Mouse (Mus musculus): ENCODE results near the gene Hoxa1. TPM values are rescaled to one million over a fixed set of nuclear protein-coding genes. Genes with fewer than 3 reads are reported as not detected.

The Hoxa1 gene
- polyA plus RNA-seq, 1 experiment from 2014 or later = 1.4 TPM

DNA sequence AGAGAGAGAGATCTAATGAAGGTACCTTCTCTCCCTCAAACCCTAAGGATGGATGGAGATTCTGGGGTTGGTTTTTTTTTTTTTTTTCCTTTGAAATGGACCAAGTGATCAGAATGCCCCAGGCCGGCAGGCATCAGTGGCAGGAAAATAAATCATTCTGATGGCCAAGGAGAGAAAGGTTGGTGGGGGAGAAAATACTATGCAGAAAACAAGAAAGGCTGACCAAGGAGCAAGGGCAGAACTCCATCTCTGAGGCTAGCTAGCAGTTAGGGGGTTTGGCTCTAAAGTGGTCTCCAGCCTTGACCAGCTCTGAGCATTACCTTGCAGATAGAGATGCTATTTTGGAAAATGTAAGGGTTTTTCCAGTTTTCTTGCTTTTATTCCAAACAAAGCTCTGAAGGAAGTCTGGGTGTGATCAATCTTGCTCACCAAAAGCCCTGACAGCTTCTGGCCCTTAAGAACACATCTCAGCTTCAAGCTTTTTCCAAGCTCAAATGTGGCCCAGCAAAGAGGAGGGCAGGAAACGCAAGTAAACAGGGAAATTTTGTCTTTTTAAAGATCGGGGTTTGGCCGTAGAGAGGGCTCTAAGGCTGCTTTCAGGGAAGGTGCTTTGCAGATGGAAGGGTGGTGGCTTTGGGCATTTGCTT lies 8.4 kb upstream of the Hoxa1 start:
- 3% methylated on average over 4 of the region's 4 CpGs for WGBS
- DNase-seq (ENCODE audit: low spot score) = peak; percentile 50
- Histone ChIP-seq H3K4me3 (peak overlapping the region; percentile 81), H3K27me3 (ENCODE audit: insufficient read depth, poor library complexity, severe bottlenecking) (peaks cover 100% of the 10 kb centered on the region), H3K27ac (peak overlapping the region; percentile 95), H3K4me1 (replicated peaks) (peaks cover 21% of the 10 kb centered on the region), H3K36me3 (no peaks in the 10 kb centered on the region; the same call in 1 of the 2 replicates), H3K9me3 (no peaks in the 10 kb centered on the region)

- peak; percentile 64 for DNase-seq (ENCODE audit: low spot score)
- peaks cover 100% of the 10 kb centered on the region for H3K27me3 ChIP-seq (ENCODE audit: insufficient read depth, poor library complexity, severe bottlenecking)
- H3K9me3 ChIP-seq = no peaks in the 10 kb centered on the region
- no peaks in the 10 kb centered on the region; the same call in 1 of the 2 replicates for H3K36me3 ChIP-seq
- peak overlapping the region; percentile 81 for H3K4me3 ChIP-seq
- under 1% methylated on average over 28 of the region's 28 CpGs for WGBS
- H3K27ac ChIP-seq = peak overlapping the region; percentile 95
- H3K4me1 ChIP-seq (replicated peaks) = peaks cover 15% of the 10 kb centered on the region
These were observed 7.6 kb upstream of the Hoxa1 start for GRCm38 (mm10) chr6:52165441-52166370.

DNA sequence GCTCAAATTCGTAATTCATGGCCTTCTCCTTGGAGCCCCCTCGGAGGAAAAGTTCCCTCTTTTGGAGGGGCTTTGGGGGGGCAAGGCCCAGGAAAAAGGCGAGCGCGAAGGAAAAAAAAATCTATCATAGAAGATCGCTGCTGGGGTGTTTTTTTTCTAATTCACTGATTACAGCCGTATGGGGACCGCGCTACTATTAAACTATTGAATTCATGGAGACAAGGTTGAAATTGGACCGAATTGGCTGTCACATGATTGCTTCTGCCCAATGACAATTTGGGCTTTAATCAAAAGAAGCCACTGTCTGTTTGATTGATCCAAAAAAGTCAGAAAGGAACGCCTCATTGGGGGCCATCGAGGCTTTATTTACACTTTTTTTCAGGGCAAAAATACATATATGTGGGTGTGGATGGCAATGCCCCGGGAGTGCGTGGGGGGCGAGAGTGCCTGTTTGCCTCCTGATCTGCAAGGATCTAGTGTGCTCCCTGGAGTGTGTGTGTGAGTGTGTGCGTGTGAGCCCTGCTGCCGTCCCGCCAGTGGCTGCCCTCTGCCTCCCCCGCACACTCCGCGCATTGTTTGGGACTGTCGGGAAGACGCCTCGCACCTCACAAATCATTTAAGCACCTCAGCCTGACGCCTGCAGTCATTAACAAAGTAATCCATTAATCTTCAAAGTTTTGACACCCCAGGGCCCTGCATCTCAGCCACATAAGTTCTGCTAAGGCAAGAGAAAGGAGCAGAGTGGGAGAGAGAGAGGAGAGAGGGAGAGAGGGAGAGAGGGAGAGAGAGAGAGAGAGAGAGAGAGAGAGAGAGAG lies 6.7 kb upstream of the Hoxa1 start, which contains the start of gene Hoxa2:
TSS of gene Hoxa2 (minus strand) at position 206 of the 815 bp plus-strand sequence.
- peaks cover 100% of the 10 kb centered on the region for H3K27me3 ChIP-seq (ENCODE audit: insufficient read depth, poor library complexity, severe bottlenecking)
- peak; percentile 83 for DNase-seq (ENCODE audit: low spot score)
- WGBS = under 1% methylated on average over 25 of the region's 25 CpGs
- no peaks in the 10 kb centered on the region for H3K9me3 ChIP-seq
- H3K4me1 ChIP-seq (replicated peaks) = peaks cover 15% of the 10 kb centered on the region
- peak within 1 kb of the TSS; percentile 81 for H3K4me3 ChIP-seq
- H3K27ac ChIP-seq = peak within 1 kb of the TSS; percentile 95
- H3K36me3 ChIP-seq = no peaks in the 10 kb centered on the region; the same call in 1 of the 2 replicates

- under 1% methylated on average over 39 of the region's 39 CpGs for WGBS
- Histone ChIP-seq H3K27me3 (ENCODE audit: insufficient read depth, poor library complexity, severe bottlenecking) (peaks cover 100% of the 10 kb centered on the region), H3K4me3 (peak overlapping the region; percentile 81), H3K27ac (peak overlapping the region; percentile 95), H3K9me3 (no peaks in the 10 kb centered on the region), H3K4me1 (replicated peaks) (peaks cover 21% of the 10 kb centered on the region), H3K36me3 (no peaks in the 10 kb centered on the region; the same call in 1 of the 2 replicates)
- DNase-seq (ENCODE audit: low spot score) = peak; percentile 77
These were observed 6.0 kb upstream of the Hoxa1 start for GRCm38 (mm10) chr6:52164051-52164625.

- Histone ChIP-seq H3K27ac (peak overlapping the region; percentile 95), H3K4me1 (replicated peaks) (peaks cover 28% of the 10 kb centered on the region), H3K36me3 (no peaks in the 10 kb centered on the region; the same call in 1 of the 2 replicates), H3K4me3 (peak overlapping the region; percentile 81), H3K27me3 (ENCODE audit: insufficient read depth, poor library complexity, severe bottlenecking) (peaks cover 100% of the 10 kb centered on the region), H3K9me3 (no peaks in the 10 kb centered on the region)
- WGBS = under 1% methylated on average over 17 of the region's 17 CpGs
- DNase-seq (ENCODE audit: low spot score) = peak; percentile 73
These were observed 5.4 kb upstream of the Hoxa1 start for GRCm38 (mm10) chr6:52163366-52164031.

GRCm38 (mm10) chr6:52162611-52163365 lies 4.7 kb upstream of the Hoxa1 start:
- Histone ChIP-seq H3K27ac (peak overlapping the region; percentile 95), H3K36me3 (no peaks in the 10 kb centered on the region; the same call in 1 of the 2 replicates), H3K27me3 (ENCODE audit: insufficient read depth, poor library complexity, severe bottlenecking) (peaks cover 100% of the 10 kb centered on the region), H3K4me3 (peak overlapping the region; percentile 81), H3K9me3 (no peaks in the 10 kb centered on the region), H3K4me1 (replicated peaks) (peaks cover 35% of the 10 kb centered on the region)
- 1% methylated on average over 14 of the region's 14 CpGs for WGBS
- peak; percentile 52 for DNase-seq (ENCODE audit: low spot score)

GRCm38 (mm10) chr6:52162093-52162380 lies 3.9 kb upstream of the Hoxa1 start:
- Histone ChIP-seq H3K27me3 (ENCODE audit: insufficient read depth, poor library complexity, severe bottlenecking) (peaks cover 100% of the 10 kb centered on the region), H3K9me3 (no peaks in the 10 kb centered on the region)

GRCm38 (mm10) chr6:52161336-52162092 lies 3.4 kb upstream of the Hoxa1 start:
- DNase-seq (ENCODE audit: low spot score) = peak; percentile 54
- Histone ChIP-seq H3K4me3 (peak overlapping the region; percentile 81), H3K27me3 (ENCODE audit: insufficient read depth, poor library complexity, severe bottlenecking) (peaks cover 100% of the 10 kb centered on the region), H3K4me1 (replicated peaks) (peaks cover 36% of the 10 kb centered on the region), H3K9me3 (no peaks in the 10 kb centered on the region), H3K36me3 (no peaks in the 10 kb centered on the region; the same call in 1 of the 2 replicates), H3K27ac (peak overlapping the region; percentile 95)
- WGBS = 4% methylated on average over 8 of the region's 8 CpGs

More at GRCm38 (mm10) chr6:52162093-52162380, 3.9 kb upstream of the Hoxa1 start:
- peaks cover 36% of the 10 kb centered on the region for H3K4me1 ChIP-seq (replicated peaks)
- WGBS = 3% methylated on average over 1 of the region's 1 CpGs
- peak overlapping the region; percentile 81 for H3K4me3 ChIP-seq
- H3K36me3 ChIP-seq = no peaks in the 10 kb centered on the region; the same call in 1 of the 2 replicates
- peak overlapping the region; percentile 95 for H3K27ac ChIP-seq
- DNase-seq (ENCODE audit: low spot score) = peak; percentile 3

- H3K27me3 ChIP-seq (ENCODE audit: insufficient read depth, poor library complexity, severe bottlenecking) = peaks cover 100% of the 10 kb centered on the region
- peaks cover 36% of the 10 kb centered on the region for H3K4me1 ChIP-seq (replicated peaks)
- 1% methylated on average over 30 of the region's 30 CpGs for WGBS
- DNase-seq (ENCODE audit: low spot score) = peak; percentile 62
- H3K9me3 ChIP-seq = no peaks in the 10 kb centered on the region
- H3K4me3 ChIP-seq = peak overlapping the region; percentile 81
- H3K36me3 ChIP-seq = no peaks in the 10 kb centered on the region; the same call in 1 of the 2 replicates
- H3K27ac ChIP-seq = peak overlapping the region; percentile 95
These were observed 2.6 kb upstream of the Hoxa1 start for GRCm38 (mm10) chr6:52160511-52161335.

DNA sequence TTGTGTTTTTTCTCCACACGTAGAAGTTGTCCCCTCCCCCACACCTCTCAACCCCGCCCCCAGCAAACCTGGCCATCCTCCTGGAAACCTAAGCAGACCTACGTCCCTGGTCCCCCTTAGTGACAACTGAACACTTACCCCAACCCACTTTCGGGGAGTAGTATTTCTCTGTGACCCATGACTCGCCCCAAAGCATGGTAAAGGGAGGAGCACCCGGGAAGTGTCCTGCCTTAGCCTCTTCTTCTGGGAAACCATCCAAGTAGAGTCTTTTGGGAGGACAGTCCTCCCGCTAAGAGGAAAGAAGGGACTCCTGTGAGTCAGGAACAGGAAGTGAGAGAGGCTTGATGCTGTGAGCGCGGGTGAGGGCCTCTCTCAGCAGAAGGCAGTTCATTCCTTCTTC lies 1.9 kb upstream of the Hoxa1 start:
- peak overlapping the region; percentile 81 for H3K4me3 ChIP-seq
- peaks cover 100% of the 10 kb centered on the region for H3K27me3 ChIP-seq (ENCODE audit: insufficient read depth, poor library complexity, severe bottlenecking)
- peak overlapping the region; percentile 95 for H3K27ac ChIP-seq
- no peaks in the 10 kb centered on the region; the same call in 1 of the 2 replicates for H3K36me3 ChIP-seq
- DNase-seq (ENCODE audit: low spot score) = peak; percentile 47
- H3K9me3 ChIP-seq = no peaks in the 10 kb centered on the region
- 3% methylated on average over 9 of the region's 9 CpGs for WGBS
- H3K4me1 ChIP-seq (replicated peaks) = peaks cover 36% of the 10 kb centered on the region
